Mouse (Mus musculus) embryonic facial prominence, embryonic 11.5 days (tissue): ENCODE measurements around the gene Fastk. TPM values are rescaled to one million over a fixed set of nuclear protein-coding genes. Genes with fewer than 3 reads are reported as not detected.

Experiments
- ATAC-seq: fragments of 200-750 bp; cut with Nextera tagmentation; replicated peaks from 2 replicates; pipeline ENCODE4 v1.8.0; 2017; ENCODE audit warnings: low read depth; ENCODE audit not compliant: insufficient number of reproducible peaks, low FRiP score, low TSS enrichment
- DNase-seq: peaks from one replicate; pipeline ENCODE4 v3.0.0-alpha.2; 2015; ENCODE audit warnings: low spot score
- H3K27ac ChIP-seq: fragments of 300-500 bp; sonication (generic); replicated peaks from 2 replicates; pipeline ENCODE4 v1.5.1; 2014; ENCODE audit warnings: mild to moderate bottlenecking, low read depth, low read length, control low read depth
- H3K27me3 ChIP-seq: fragments of 300-500 bp; sonication (generic); 2 replicates; pipeline ENCODE4 v1.6.1; 2014; ENCODE audit warnings: mild to moderate bottlenecking, low read length, moderate library complexity, mixed read lengths; ENCODE audit not compliant: control insufficient read depth, insufficient read depth
- H3K36me3 ChIP-seq: fragments of 300-500 bp; sonication (generic); replicated peaks from 2 replicates; pipeline ENCODE4 v1.6.1; 2014; ENCODE audit warnings: low read depth, mild to moderate bottlenecking, low read length, moderate library complexity, mixed read lengths; ENCODE audit not compliant: control insufficient read depth, insufficient read depth
- H3K4me1 ChIP-seq: fragments of 300-500 bp; sonication (generic); 2 replicates; pipeline ENCODE4 v1.6.1; 2014; ENCODE audit warnings: low read length, mixed read lengths; ENCODE audit not compliant: control insufficient read depth, insufficient read depth
- H3K4me2 ChIP-seq: fragments of 300-500 bp; sonication (generic); 2 replicates; pipeline ENCODE4 v1.6.1; 2014; ENCODE audit warnings: low read depth, mild to moderate bottlenecking, control low read depth, low read length, moderate library complexity
- H3K4me3 ChIP-seq: fragments of 300-500 bp; sonication (generic); 2 replicates; pipeline ENCODE4 v1.5.1; 2014; ENCODE audit warnings: low read depth, low read length, control low read depth
- H3K9ac ChIP-seq: fragments of 300-500 bp; sonication (generic); replicated peaks from 2 replicates; pipeline ENCODE4 v1.6.1; 2014; ENCODE audit warnings: mild to moderate bottlenecking, control low read depth, low read length
- H3K9me3 ChIP-seq: fragments of 300-500 bp; sonication (generic); replicated peaks from 2 replicates; pipeline ENCODE4 v1.6.1; 2016; ENCODE audit warnings: mild to moderate bottlenecking, low read length, inconsistent platforms, mixed read lengths; ENCODE audit not compliant: control insufficient read depth
- WGBS: fragments of 180-500 bp; shearing (Covaris S2); extraction: QIAGEN DNeasy Blood & Tissue Kit; methylation state at CpG from one replicate; pipeline ENCODE4 v1.1.7; 2014; 5-methylcytosine and 5-hydroxymethylcytosine counted together
- polyA plus RNA-seq: library from polyadenylated mRNA; unstranded; fragments of >200 nt; fragmentation: Nextera tagmentation; extraction: Ambion mirVana; gene quantifications from 2 replicates; pipeline ENCODE4 v1.2.1, GENCODE M21; 2014

Gene Fastk
- 77.8 and 88.2 TPM in 2 replicates for polyA plus RNA-seq

- H3K27ac ChIP-seq: peak within 1 kb of the TSS; percentile 81
- ATAC-seq (peak; percentile 72), DNase-seq (peak; percentile 97)
- H3K36me3 ChIP-seq: peaks cover 5% of the 10 kb centered on the region
- H3K4me3 ChIP-seq: peak within 1 kb of the TSS; percentile 96
- H3K9me3 ChIP-seq: no peaks in the 10 kb centered on the region
- H3K4me1 ChIP-seq: peaks cover 4% of the 10 kb centered on the region
- H3K4me2 ChIP-seq: peak within 1 kb of the TSS; percentile 92
- no peaks in the 10 kb centered on the region for H3K27me3 ChIP-seq
- H3K9ac ChIP-seq: peak within 1 kb of the TSS; percentile 95
- WGBS: under 1% methylated on average over 54 of the region's 60 CpGs
These were observed at the start of gene Fastk for GRCm38 (mm10) chr5:24444746-24445427. Gene Fastk, minus strand, starts transcription at chr5:24445287.

- no peak overlapping the region for H3K9ac ChIP-seq
- no peak overlapping the region for H3K4me2 ChIP-seq
- WGBS: 89% methylated on average over 16 of the region's 16 CpGs
- H3K4me3 ChIP-seq: no peak overlapping the region
- no peaks in the 10 kb centered on the region for H3K27me3 ChIP-seq
- H3K27ac ChIP-seq: no peak overlapping the region
- ATAC-seq: no peak
- no peaks in the 10 kb centered on the region for H3K4me1 ChIP-seq
- H3K36me3 ChIP-seq: peaks cover 20% of the 10 kb centered on the region
- H3K9me3 ChIP-seq: no peaks in the 10 kb centered on the region
- DNase-seq: no peak
These were observed 47.6 kb upstream of the Fastk start for GRCm38 (mm10) chr5:24492546-24493285.

GRCm38 (mm10) chr5:24490413-24490920 is 45.4 kb upstream of the Fastk start:
- 77% methylated on average over 14 of the region's 14 CpGs for WGBS
- peaks cover 21% of the 10 kb centered on the region for H3K36me3 ChIP-seq

GRCm38 (mm10) chr5:24486738-24487137 is 41.7 kb upstream of the Fastk start:
- no peak overlapping the region for H3K9ac ChIP-seq
- no peak overlapping the region for H3K27ac ChIP-seq
- ATAC-seq (no peak), DNase-seq (no peak)
- peaks cover 10% of the 10 kb centered on the region for H3K4me1 ChIP-seq
- H3K9me3 ChIP-seq: no peaks in the 10 kb centered on the region
- no peak overlapping the region for H3K4me2 ChIP-seq
- WGBS: 87% methylated on average over 5 of the region's 5 CpGs
- peaks cover 18% of the 10 kb centered on the region for H3K36me3 ChIP-seq
- no peak overlapping the region for H3K4me3 ChIP-seq
- H3K27me3 ChIP-seq: no peaks in the 10 kb centered on the region

More at GRCm38 (mm10) chr5:24490413-24490920, 45.4 kb upstream of the Fastk start:
- H3K4me1 ChIP-seq: no peaks in the 10 kb centered on the region
- H3K27me3 ChIP-seq: no peaks in the 10 kb centered on the region
- ATAC-seq (no peak), DNase-seq (no peak)
- no peak overlapping the region for H3K9ac ChIP-seq
- no peak overlapping the region for H3K27ac ChIP-seq
- no peak overlapping the region for H3K4me3 ChIP-seq
- H3K9me3 ChIP-seq: no peaks in the 10 kb centered on the region
- no peak overlapping the region for H3K4me2 ChIP-seq

GRCm38 (mm10) chr5:24486097-24486496 is 41.0 kb upstream of the Fastk start:
- ATAC-seq: no peak
- WGBS: 7% methylated on average over 8 of the region's 8 CpGs
- H3K27me3 ChIP-seq: no peaks in the 10 kb centered on the region

GRCm38 (mm10) chr5:24484963-24485362 is 39.9 kb upstream of the Fastk start:
- peak overlapping the region; percentile 18; the same call in 1 of the 2 replicates for H3K9ac ChIP-seq
- ATAC-seq (no peak), DNase-seq (no peak)
- no peak overlapping the region for H3K27ac ChIP-seq
- H3K4me2 ChIP-seq: peak overlapping the region; percentile 36; the same call in 1 of the 2 replicates
- WGBS: 15% methylated on average over 22 of the region's 22 CpGs
- no peaks in the 10 kb centered on the region for H3K9me3 ChIP-seq
- H3K27me3 ChIP-seq: no peaks in the 10 kb centered on the region
- no peak overlapping the region for H3K4me3 ChIP-seq
- peaks cover 15% of the 10 kb centered on the region for H3K36me3 ChIP-seq
- peaks cover 12% of the 10 kb centered on the region for H3K4me1 ChIP-seq

More at GRCm38 (mm10) chr5:24486097-24486496, 41.0 kb upstream of the Fastk start:
- H3K4me2 ChIP-seq: no peak overlapping the region
- DNase-seq: peak; percentile 91
- no peak overlapping the region for H3K27ac ChIP-seq
- H3K4me1 ChIP-seq: peaks cover 12% of the 10 kb centered on the region
- no peak overlapping the region for H3K9ac ChIP-seq
- H3K4me3 ChIP-seq: no peak overlapping the region
- H3K9me3 ChIP-seq: no peaks in the 10 kb centered on the region
- H3K36me3 ChIP-seq: peaks cover 16% of the 10 kb centered on the region

- H3K36me3 ChIP-seq: peaks cover 8% of the 10 kb centered on the region
- peaks cover 12% of the 10 kb centered on the region for H3K4me1 ChIP-seq
- H3K9me3 ChIP-seq: no peaks in the 10 kb centered on the region
- no peak overlapping the region for H3K4me2 ChIP-seq
- no peaks in the 10 kb centered on the region for H3K27me3 ChIP-seq
- H3K27ac ChIP-seq: no peak overlapping the region
- WGBS: 15% methylated on average over 10 of the region's 11 CpGs
- DNase-seq: peak; percentile 88
- no peak overlapping the region for H3K9ac ChIP-seq
- no peak for ATAC-seq
- no peak overlapping the region for H3K4me3 ChIP-seq
These were observed 38.2 kb upstream of the Fastk start for GRCm38 (mm10) chr5:24483326-24483725.
